Mouse (Mus musculus): ENCODE results near the gene Amhr2.

- no peak for TF ChIP-seq POLR2A (IDR thresholded peaks at IDR 0.05; ENCODE audit: low read depth, low read length)
- TF ChIP-seq CTCF (IDR thresholded peaks at IDR 0.05; ENCODE audit: extremely low read depth, insufficient read depth, insufficient read length, insufficient replicate concordance) = no peak
Measured at GRCm38 (mm10) chr15:102483136-102483535, 38.0 kb downstream of the Amhr2 start.
